Mouse (Mus musculus): ENCODE measurements around the gene Pskh1. TPM values are rescaled to one million over a fixed set of nuclear protein-coding genes. Genes with fewer than 3 reads are reported as not detected.

The Pskh1 gene
- total RNA-seq, 1 experiment: 13.2 TPM

DNA sequence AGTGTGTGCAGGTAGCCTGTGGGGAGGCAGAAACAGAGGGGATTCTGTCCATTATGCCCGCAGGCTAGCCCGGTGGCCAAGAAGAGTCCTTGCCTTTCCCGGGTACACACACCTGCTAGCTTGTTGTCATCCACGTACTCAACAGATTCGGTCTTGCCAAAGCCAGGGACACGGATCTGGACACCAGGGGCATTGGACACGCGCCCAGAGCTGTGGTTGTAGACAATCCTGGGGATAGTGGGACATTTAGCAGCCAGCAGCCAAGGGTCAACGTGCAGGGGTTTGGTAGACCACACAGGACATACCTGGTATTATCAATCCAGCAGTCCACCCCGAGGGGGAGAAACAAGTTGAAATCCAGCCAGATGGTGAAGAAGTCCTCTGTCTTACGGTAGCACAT, 41.8 kb downstream of the Pskh1 start:
- Histone ChIP-seq H3K9me3 (ENCODE audit: control insufficient read depth, insufficient read depth, low read depth, low read length) (no peaks in the 10 kb centered on the region), H3K27ac (ENCODE audit: insufficient read depth, low read depth, low read length, poor library complexity, severe bottlenecking) (no peak overlapping the region), H3K36me3 (ENCODE audit: control insufficient read depth, insufficient read depth, low read length, poor library complexity, severe bottlenecking) (peaks cover 43% of the 10 kb centered on the region), H3K9ac (ENCODE audit: insufficient read depth, low read depth, low read length, poor library complexity, severe bottlenecking) (no peak overlapping the region), H3K4me1 (ENCODE audit: control insufficient read depth in 2 of 2, insufficient read depth in 2 of 2, low read length in 2 of 2, poor library complexity in 1 of 2) (no peaks in the 10 kb centered on the region; a peak in 1 of 4 replicates), H3K4me3 (ENCODE audit: insufficient read depth in 1 of 2, low read depth in 1 of 2, low read length in 2 of 2, poor library complexity in 1 of 2, severe bottlenecking in 1 of 2) (no peak overlapping the region)
- in situ Hi-C loops (cut with MboI; ENCODE audit: low sequenced_read_pairs in 2 of 2, unreplicated experiment in 2 of 2): no loop called here
- no peak for TF ChIP-seq MAFK (IDR thresholded peaks at IDR 0.05; ENCODE audit: insufficient read depth, low read depth, low read length)
- TF ChIP-seq ZC3H11A (IDR thresholded peaks at IDR 0.05; ENCODE audit: borderline replicate concordance, low read depth, low read length): no peak
- no peak for TF ChIP-seq HCFC1 (IDR thresholded peaks at IDR 0.05; ENCODE audit: borderline replicate concordance, insufficient read depth, low read length)
- no peak for TF ChIP-seq ZNF384 (IDR thresholded peaks at IDR 0.05; ENCODE audit: low read depth, low read length)
- TF ChIP-seq CHD2 (IDR thresholded peaks at IDR 0.05; ENCODE audit: low read depth, low read length): no peak
- no peak for DNase-seq (ENCODE audit: low read depth, low spot score)

DNA sequence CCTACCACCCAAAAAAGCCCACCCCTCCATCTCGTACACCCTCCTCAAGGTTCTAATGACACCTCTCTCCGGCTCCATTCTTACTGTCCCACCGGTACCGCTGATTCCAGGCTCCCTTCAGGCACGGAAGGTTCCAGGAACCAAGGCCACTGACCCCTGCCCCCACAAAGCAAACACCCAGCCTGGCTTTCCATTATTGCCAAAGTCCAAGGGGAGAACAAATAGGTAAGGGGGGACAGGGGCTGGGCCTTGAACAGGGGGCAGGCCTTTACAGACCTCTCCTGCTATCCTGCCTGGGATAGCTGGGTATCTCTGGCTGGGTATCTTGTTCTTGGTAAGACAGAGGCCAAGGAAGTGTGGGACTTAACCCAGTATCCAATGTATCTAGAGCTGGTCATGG, 42.3 kb downstream of the Pskh1 start:
- DNase-seq (ENCODE audit: low read depth, low spot score): no peak
- Histone ChIP-seq H3K4me3 (ENCODE audit: insufficient read depth in 1 of 2, low read depth in 1 of 2, low read length in 2 of 2, poor library complexity in 1 of 2, severe bottlenecking in 1 of 2) (no peak overlapping the region), H3K36me3 (ENCODE audit: control insufficient read depth, insufficient read depth, low read length, poor library complexity, severe bottlenecking) (peaks cover 48% of the 10 kb centered on the region), H3K4me1 (ENCODE audit: control insufficient read depth in 2 of 2, insufficient read depth in 2 of 2, low read length in 2 of 2, poor library complexity in 1 of 2) (no peaks in the 10 kb centered on the region; a peak in 1 of 4 replicates), H3K9me3 (ENCODE audit: control insufficient read depth, insufficient read depth, low read depth, low read length) (no peaks in the 10 kb centered on the region), H3K9ac (ENCODE audit: insufficient read depth, low read depth, low read length, poor library complexity, severe bottlenecking) (no peak overlapping the region), H3K27ac (ENCODE audit: insufficient read depth, low read depth, low read length, poor library complexity, severe bottlenecking) (no peak overlapping the region)
- in situ Hi-C loops (cut with MboI; ENCODE audit: low sequenced_read_pairs in 2 of 2, unreplicated experiment in 2 of 2): no loop called here
- TF ChIP-seq CHD2 (IDR thresholded peaks at IDR 0.05; ENCODE audit: low read depth, low read length): no peak
- no peak for TF ChIP-seq MAFK (IDR thresholded peaks at IDR 0.05; ENCODE audit: insufficient read depth, low read depth, low read length)
- no peak for TF ChIP-seq ZC3H11A (IDR thresholded peaks at IDR 0.05; ENCODE audit: borderline replicate concordance, low read depth, low read length)
- no peak for TF ChIP-seq HCFC1 (IDR thresholded peaks at IDR 0.05; ENCODE audit: borderline replicate concordance, insufficient read depth, low read length)

DNA sequence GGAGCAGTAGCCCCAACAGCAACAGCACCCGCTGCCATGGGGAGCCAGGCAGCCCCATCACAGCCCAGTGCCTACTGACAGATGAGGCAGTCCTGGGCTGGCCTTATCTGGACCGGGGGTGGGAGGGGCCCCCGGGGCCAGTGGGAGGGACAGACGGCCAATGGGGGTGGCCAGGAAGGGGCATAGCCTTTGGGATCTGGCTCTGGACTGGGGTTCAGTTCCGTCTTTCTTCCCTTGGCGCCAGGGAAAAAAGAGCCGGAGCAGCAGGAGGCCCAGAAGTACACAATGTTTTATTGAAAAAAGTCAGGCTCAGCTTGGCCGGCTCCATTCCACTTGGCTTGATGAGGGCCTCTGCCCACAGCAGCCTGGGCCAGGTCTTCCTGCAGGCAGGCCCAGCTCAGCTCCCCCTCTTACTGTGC, 43.1 kb downstream of the Pskh1 start, which contains the start of gene Lcat:
Gene Lcat, minus strand, starts transcription at position 62 of the 419 bp plus-strand sequence.
- Histone ChIP-seq H3K9ac (ENCODE audit: insufficient read depth, low read depth, low read length, poor library complexity, severe bottlenecking) (no peak within 1 kb of the TSS), H3K36me3 (ENCODE audit: control insufficient read depth, insufficient read depth, low read length, poor library complexity, severe bottlenecking) (peaks cover 55% of the 10 kb centered on the region), H3K9me3 (ENCODE audit: control insufficient read depth, insufficient read depth, low read depth, low read length) (no peaks in the 10 kb centered on the region), H3K27ac (ENCODE audit: insufficient read depth, low read depth, low read length, poor library complexity, severe bottlenecking) (no peak within 1 kb of the TSS), H3K4me1 (ENCODE audit: control insufficient read depth in 2 of 2, insufficient read depth in 2 of 2, low read length in 2 of 2, poor library complexity in 1 of 2) (no peaks in the 10 kb centered on the region), H3K4me3 (ENCODE audit: insufficient read depth in 1 of 2, low read depth in 1 of 2, low read length in 2 of 2, poor library complexity in 1 of 2, severe bottlenecking in 1 of 2) (no peak within 1 kb of the TSS)
- in situ Hi-C loops (cut with MboI; ENCODE audit: low sequenced_read_pairs in 2 of 2, unreplicated experiment in 2 of 2): no loop called here
- TF ChIP-seq ZC3H11A (IDR thresholded peaks at IDR 0.05; ENCODE audit: borderline replicate concordance, low read depth, low read length) (no peak), HCFC1 (IDR thresholded peaks at IDR 0.05; ENCODE audit: borderline replicate concordance, insufficient read depth, low read length) (no peak), CHD2 (IDR thresholded peaks at IDR 0.05; ENCODE audit: low read depth, low read length) (no peak), MAFK (IDR thresholded peaks at IDR 0.05; ENCODE audit: insufficient read depth, low read depth, low read length) (no peak), ZNF384 (IDR thresholded peaks at IDR 0.05; ENCODE audit: low read depth, low read length) (no peak)
- no peak for DNase-seq (ENCODE audit: low read depth, low spot score)

DNA sequence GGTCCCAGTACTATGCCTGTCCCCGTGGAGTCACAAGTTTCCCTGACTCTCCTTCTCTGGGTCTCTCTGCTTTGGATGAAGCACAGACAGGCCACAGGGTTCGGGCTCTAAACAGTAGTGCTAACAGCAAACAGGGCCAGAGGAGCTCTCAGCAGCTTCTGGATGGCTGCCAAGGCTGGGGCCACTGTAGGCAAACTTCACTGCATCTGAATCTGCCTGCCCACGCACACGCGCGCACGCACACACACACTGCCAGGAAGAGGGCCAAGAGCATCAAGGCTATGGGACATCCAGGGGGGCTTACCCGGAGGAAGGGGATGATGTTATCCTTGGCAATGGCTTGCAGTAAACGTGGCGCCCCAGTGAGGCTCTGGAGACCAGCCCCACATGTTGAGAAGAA, 49.1 kb downstream of the Pskh1 start:
- no peak for DNase-seq (ENCODE audit: low read depth, low spot score)
- peaks cover 82% of the 10 kb centered on the region for H3K36me3 ChIP-seq (ENCODE audit: control insufficient read depth, insufficient read depth, low read length, poor library complexity, severe bottlenecking)
- in situ Hi-C loops (cut with MboI; ENCODE audit: low sequenced_read_pairs in 2 of 2, unreplicated experiment in 2 of 2): no loop called here
- no peaks in the 10 kb centered on the region for H3K9me3 ChIP-seq (ENCODE audit: control insufficient read depth, insufficient read depth, low read depth, low read length)
- no peak overlapping the region for H3K4me3 ChIP-seq (ENCODE audit: insufficient read depth in 1 of 2, low read depth in 1 of 2, low read length in 2 of 2, poor library complexity in 1 of 2, severe bottlenecking in 1 of 2)
- H3K27ac ChIP-seq (ENCODE audit: insufficient read depth, low read depth, low read length, poor library complexity, severe bottlenecking): no peak overlapping the region
- no peak for TF ChIP-seq CHD2 (IDR thresholded peaks at IDR 0.05; ENCODE audit: low read depth, low read length)
- TF ChIP-seq ZC3H11A (IDR thresholded peaks at IDR 0.05; ENCODE audit: borderline replicate concordance, low read depth, low read length): no peak
- no peaks in the 10 kb centered on the region for H3K4me1 ChIP-seq (ENCODE audit: control insufficient read depth in 2 of 2, insufficient read depth in 2 of 2, low read length in 2 of 2, poor library complexity in 1 of 2)
- no peak overlapping the region for H3K9ac ChIP-seq (ENCODE audit: insufficient read depth, low read depth, low read length, poor library complexity, severe bottlenecking)

DNA sequence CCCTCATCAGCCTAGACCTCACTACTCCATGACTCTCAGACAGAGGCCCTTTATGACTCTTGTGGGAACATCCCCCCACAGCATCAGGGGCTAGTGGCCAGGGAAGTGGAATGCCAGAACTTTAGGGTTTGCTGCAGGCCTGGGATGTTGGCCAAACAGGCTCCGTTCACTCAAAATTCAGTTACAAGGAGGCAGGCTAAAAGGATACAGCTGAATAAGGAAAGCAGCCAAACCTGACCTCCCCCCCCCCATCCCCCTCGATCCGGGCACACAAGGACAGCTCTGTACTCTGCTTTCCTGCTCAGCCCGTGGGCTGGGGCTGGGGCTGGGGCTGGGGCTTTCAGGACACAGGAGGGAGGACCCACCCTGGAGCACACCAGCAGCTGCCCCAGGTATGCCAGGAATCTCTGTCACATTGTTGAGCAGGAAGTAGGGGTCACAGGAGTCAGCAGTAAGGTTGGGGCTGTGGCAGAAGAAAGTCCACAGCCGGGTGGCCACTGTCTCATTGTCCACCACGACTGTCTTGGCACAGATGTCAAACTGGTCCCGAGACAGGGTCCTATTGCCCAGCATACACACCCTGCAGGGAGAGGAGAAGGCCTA, 50.9 kb downstream of the Pskh1 start:
- H3K36me3 ChIP-seq (ENCODE audit: control insufficient read depth, insufficient read depth, low read length, poor library complexity, severe bottlenecking): peaks cover 71% of the 10 kb centered on the region
- no peak for TF ChIP-seq ZNF384 (IDR thresholded peaks at IDR 0.05; ENCODE audit: low read depth, low read length)
- no peak for TF ChIP-seq ZC3H11A (IDR thresholded peaks at IDR 0.05; ENCODE audit: borderline replicate concordance, low read depth, low read length)
- no peak for TF ChIP-seq CHD2 (IDR thresholded peaks at IDR 0.05; ENCODE audit: low read depth, low read length)
- no peak for TF ChIP-seq HCFC1 (IDR thresholded peaks at IDR 0.05; ENCODE audit: borderline replicate concordance, insufficient read depth, low read length)
- TF ChIP-seq MAFK (IDR thresholded peaks at IDR 0.05; ENCODE audit: insufficient read depth, low read depth, low read length): no peak
- H3K9ac ChIP-seq (ENCODE audit: insufficient read depth, low read depth, low read length, poor library complexity, severe bottlenecking): no peak overlapping the region
- no peaks in the 10 kb centered on the region for H3K9me3 ChIP-seq (ENCODE audit: control insufficient read depth, insufficient read depth, low read depth, low read length)
- no peaks in the 10 kb centered on the region for H3K4me1 ChIP-seq (ENCODE audit: control insufficient read depth in 2 of 2, insufficient read depth in 2 of 2, low read length in 2 of 2, poor library complexity in 1 of 2)
- H3K4me3 ChIP-seq (ENCODE audit: insufficient read depth in 1 of 2, low read depth in 1 of 2, low read length in 2 of 2, poor library complexity in 1 of 2, severe bottlenecking in 1 of 2): no peak overlapping the region
- DNase-seq (ENCODE audit: low read depth, low spot score): no peak
- in situ Hi-C loops (cut with MboI; ENCODE audit: low sequenced_read_pairs in 2 of 2, unreplicated experiment in 2 of 2): no loop called here
- H3K27ac ChIP-seq (ENCODE audit: insufficient read depth, low read depth, low read length, poor library complexity, severe bottlenecking): no peak overlapping the region; the same call in 1 of the 2 replicates

Data from ES-E14 (cell line).